ENCODE assay signal across 20 mouse cellular contexts in genomic region chr6:116412546-116413325, GRCm38 (mm10). TPM values are rescaled to one million over a fixed set of nuclear protein-coding genes. Genes with fewer than 3 reads are reported as not detected.
A peak's percentile ranks its signal among the peaks of the same experiment; 100 is the strongest.
DNase-seq lines count a peak whose midpoint lies in the region; ATAC-seq and TF ChIP-seq lines count a peak whose summit lies in the region.
"Had no signal": no experiment of that assay in that cellular context is flagged by ENCODE, and none has a peak within 500 bp of the region (broad histone marks: within the 10 kb centered on the region; RNA-seq: fewer than 3 reads in every experiment).

No protein-coding gene starts in this region.

- no peak for TF ChIP-seq EP300 in liver, postnatal 0 days (IDR thresholded peaks at IDR 0.05; ENCODE audit: low read depth)

- no peak for TF ChIP-seq POLR2A in testis, adult 2 months (IDR thresholded peaks at IDR 0.05; ENCODE audit: control insufficient read depth, low read depth, low read length)

- no peak for TF ChIP-seq CTCF in liver, postnatal 0 days (IDR thresholded peaks at IDR 0.05; ENCODE audit: low read depth)
- no peak for TF ChIP-seq CTCF in testis, adult 2 months (IDR thresholded peaks at IDR 0.05; ENCODE audit: control insufficient read depth, insufficient read depth, insufficient replicate concordance, low read depth, low read length)

- H3K4me2 ChIP-seq in hindbrain, embryonic 13.5 days = no peak overlapping the region
- H3K4me2 ChIP-seq in hindbrain, embryonic 11.5 days (replicated peaks; ENCODE audit: low read depth, low read length) = no peak overlapping the region
- no peak overlapping the region for H3K4me2 ChIP-seq in liver, embryonic 16.5 days (ENCODE audit: low read depth, low read length)
- H3K4me2 ChIP-seq in liver, postnatal 0 days (ENCODE audit: low read depth, low read length) = no peak overlapping the region
- H3K4me2 ChIP-seq: embryonic facial prominence, embryonic 15.5 days; forebrain, embryonic 15.5 days; heart, embryonic 12.5 days had no signal

- peak; percentile 18; the same call in 1 of the 2 replicates for ATAC-seq in hindbrain, embryonic 13.5 days (ENCODE audit: low FRiP score)
- ATAC-seq in hindbrain, embryonic 11.5 days (ENCODE audit: low FRiP score) = no peak
- ATAC-seq in liver, embryonic 16.5 days (ENCODE audit: low read depth) = peak; percentile 14; the same call in 1 of the 2 replicates
- ATAC-seq in liver, postnatal 0 days = no peak
- ATAC-seq: forebrain, embryonic 15.5 days; hindbrain, embryonic 16.5 days had no signal

- no peaks in the 10 kb centered on the region for H3K27me3 ChIP-seq in hindbrain, embryonic 13.5 days
- H3K27me3 ChIP-seq in hindbrain, embryonic 11.5 days (ENCODE audit: control insufficient read depth, insufficient read depth, low read length) = no peaks in the 10 kb centered on the region
- H3K27me3 ChIP-seq in liver, embryonic 16.5 days (ENCODE audit: control insufficient read depth, insufficient read depth, low read depth, low read length) = no peaks in the 10 kb centered on the region
- H3K27me3 ChIP-seq in liver, postnatal 0 days (ENCODE audit: insufficient read depth, low read length) = no peaks in the 10 kb centered on the region
- no peaks in the 10 kb centered on the region for H3K27me3 ChIP-seq in testis, adult 2 months (ENCODE audit: control insufficient read depth, insufficient read depth, low read length)
- H3K27me3 ChIP-seq: embryonic facial prominence, embryonic 15.5 days; forebrain, embryonic 15.5 days had no signal

- no peak overlapping the region for H3K9ac ChIP-seq in hindbrain, embryonic 13.5 days
- H3K9ac ChIP-seq in hindbrain, embryonic 11.5 days (ENCODE audit: low read depth, low read length) = no peak overlapping the region
- H3K9ac ChIP-seq in liver, embryonic 16.5 days (ENCODE audit: low read depth, low read length) = no peak overlapping the region
- no peak overlapping the region for H3K9ac ChIP-seq in liver, postnatal 0 days (replicated peaks)
- H3K9ac ChIP-seq: embryonic facial prominence, embryonic 15.5 days; forebrain, embryonic 15.5 days; heart, embryonic 12.5 days had no signal

- no peak overlapping the region for H3K27ac ChIP-seq in hindbrain, embryonic 13.5 days
- H3K27ac ChIP-seq in hindbrain, embryonic 11.5 days (ENCODE audit: low read depth, low read length) = no peak overlapping the region
- no peak overlapping the region for H3K27ac ChIP-seq in liver, embryonic 16.5 days (ENCODE audit: low read length)
- no peak overlapping the region for H3K27ac ChIP-seq in liver, postnatal 0 days (ENCODE audit: low read depth)
- no peak overlapping the region for H3K27ac ChIP-seq in testis, adult 2 months (ENCODE audit: control insufficient read depth, insufficient read depth, low read depth, low read length)
- H3K27ac ChIP-seq: embryonic facial prominence, embryonic 15.5 days; forebrain, embryonic 15.5 days had no signal

- no peaks in the 10 kb centered on the region for H3K4me1 ChIP-seq in hindbrain, embryonic 13.5 days (replicated peaks)
- no peaks in the 10 kb centered on the region for H3K4me1 ChIP-seq in hindbrain, embryonic 11.5 days (replicated peaks; ENCODE audit: control insufficient read depth, insufficient read depth, low read length)
- H3K4me1 ChIP-seq in liver, embryonic 16.5 days (ENCODE audit: control insufficient read depth, low read depth, low read length) = no peaks in the 10 kb centered on the region; the same call in 1 of the 2 replicates
- 0 out of 2 replicates have a peak, but pooled peaks cover 3% of the 10 kb centered on the region for H3K4me1 ChIP-seq in liver, postnatal 0 days (ENCODE audit: insufficient read depth)
- no peaks in the 10 kb centered on the region for H3K4me1 ChIP-seq in testis, adult 2 months (ENCODE audit: control insufficient read depth, insufficient read depth, low read length)
- H3K4me1 ChIP-seq: embryonic facial prominence, embryonic 15.5 days; forebrain, embryonic 15.5 days had no signal

- WGBS in hindbrain, embryonic 13.5 days = 97% methylated on average over 14 of the region's 14 CpGs
- 93% methylated on average over 14 of the region's 14 CpGs for WGBS in hindbrain, embryonic 11.5 days
- 86% methylated on average over 14 of the region's 14 CpGs for WGBS in liver, embryonic 16.5 days (ENCODE audit: insufficient replicate concordance)
- WGBS in liver, postnatal 0 days (ENCODE audit: insufficient replicate concordance) = 91% methylated on average over 14 of the region's 14 CpGs

- H3K4me3 ChIP-seq in hindbrain, embryonic 13.5 days = no peak overlapping the region
- H3K4me3 ChIP-seq in hindbrain, embryonic 11.5 days (ENCODE audit: low read depth, low read length) = no peak overlapping the region
- no peak overlapping the region for H3K4me3 ChIP-seq in liver, embryonic 16.5 days (ENCODE audit: low read depth, low read length)
- H3K4me3 ChIP-seq in liver, postnatal 0 days (ENCODE audit: low read depth, low read length) = no peak overlapping the region
- peak overlapping the region; percentile 42 for H3K4me3 ChIP-seq in testis, adult 2 months (ENCODE audit: control insufficient read depth, low read depth, low read length)
- H3K4me3 ChIP-seq: embryonic facial prominence, embryonic 15.5 days; erythroblast, embryonic 14.5 days; forebrain, embryonic 15.5 days; heart, embryonic 12.5 days had no signal

- H3K36me3 ChIP-seq in hindbrain, embryonic 13.5 days = peaks cover 46% of the 10 kb centered on the region
- no peaks in the 10 kb centered on the region for H3K36me3 ChIP-seq in hindbrain, embryonic 11.5 days (ENCODE audit: control insufficient read depth, insufficient read depth, low read length)
- H3K36me3 ChIP-seq in liver, embryonic 16.5 days (ENCODE audit: control insufficient read depth, insufficient read depth) = peaks cover 27% of the 10 kb centered on the region
- peaks cover 21% of the 10 kb centered on the region for H3K36me3 ChIP-seq in liver, postnatal 0 days (replicated peaks; ENCODE audit: insufficient read depth, low read length)
- H3K36me3 ChIP-seq in testis, adult 2 months (ENCODE audit: control insufficient read depth, insufficient read depth, low read length) = no peaks in the 10 kb centered on the region
- H3K36me3 ChIP-seq: embryonic facial prominence, embryonic 15.5 days had no signal

- no peak for DNase-seq in hindbrain, embryonic 11.5 days (ENCODE audit: low spot score)
- DNase-seq in liver, postnatal 0 days = no peak
- DNase-seq in testis, postnatal 10 days (ENCODE audit: low spot score) = no peak
- DNase-seq in right cerebral cortex, adult 2 months (ENCODE audit: low spot score in 2 of 2) = no peak
- DNase-seq: adrenal gland, adult 2 months; adrenal gland, postnatal 25 days; cerebellum, adult 18-20 months; cerebellum, adult 9-11 months; cerebellum, postnatal 36 days; gastrocnemius, postnatal 36 days; heart, adult 18-20 months; heart, postnatal 36 days had no signal

- no peaks in the 10 kb centered on the region for H3K9me3 ChIP-seq in hindbrain, embryonic 13.5 days
- H3K9me3 ChIP-seq in hindbrain, embryonic 11.5 days (ENCODE audit: control insufficient read depth, low read length) = no peaks in the 10 kb centered on the region
- H3K9me3 ChIP-seq in liver, embryonic 16.5 days (replicated peaks; ENCODE audit: control insufficient read depth, low read length) = no peaks in the 10 kb centered on the region
- H3K9me3 ChIP-seq in liver, postnatal 0 days (ENCODE audit: low read length) = no peaks in the 10 kb centered on the region
- H3K9me3 ChIP-seq: embryonic facial prominence, embryonic 15.5 days; forebrain, embryonic 15.5 days; heart, embryonic 12.5 days had no signal

RNA-seq across cellular contexts. Expression of gene Alox5, which starts 48.2 kb away (rescaled TPM):
- 0.57 and 0.73 TPM in 2 replicates for polyA plus RNA-seq in hindbrain, embryonic 13.5 days (2015; fragmentation: Nextera tagmentation; extraction: Ambion mirVana)
- 0.82 and 0.86 TPM in 2 replicates for polyA plus RNA-seq in hindbrain, embryonic 11.5 days (2014; fragmentation: Nextera tagmentation; extraction: Ambion mirVana)
- polyA plus RNA-seq in liver, embryonic 16.5 days (2015; fragmentation: Nextera tagmentation; extraction: Ambion mirVana) = 4.5 and 6.5 TPM in 2 replicates
- polyA plus RNA-seq in liver, postnatal 0 days (2015; fragmentation: Nextera tagmentation; extraction: Ambion mirVana) = 5.0 and 6.6 TPM in 2 replicates
- 2.2 and 3.5 TPM in 2 replicates for polyA plus RNA-seq in testis, adult 2 months (2012; rRNA removed)

Comparison
In these comparisons a context has a peak if more than half of its experiments do, and no peak if none do; other contexts are left out.
1. ATAC-seq: peak in hindbrain, embryonic 13.5 days (single experiment) and liver, embryonic 16.5 days (single experiment); none in hindbrain, embryonic 11.5 days (single experiment) and liver, postnatal 0 days (single experiment).